Mouse (Mus musculus) fat pad, adult 2 months (tissue): ENCODE measurements around the gene Wdfy4.

ENCODE experiments used
- DNase-seq: peaks from one replicate; pipeline ENCODE4 v3.0.0-alpha.2; 2011; ENCODE audit warnings: low read depth, low spot score; ENCODE audit errors: extremely low read depth

The Wdfy4 gene

DNA sequence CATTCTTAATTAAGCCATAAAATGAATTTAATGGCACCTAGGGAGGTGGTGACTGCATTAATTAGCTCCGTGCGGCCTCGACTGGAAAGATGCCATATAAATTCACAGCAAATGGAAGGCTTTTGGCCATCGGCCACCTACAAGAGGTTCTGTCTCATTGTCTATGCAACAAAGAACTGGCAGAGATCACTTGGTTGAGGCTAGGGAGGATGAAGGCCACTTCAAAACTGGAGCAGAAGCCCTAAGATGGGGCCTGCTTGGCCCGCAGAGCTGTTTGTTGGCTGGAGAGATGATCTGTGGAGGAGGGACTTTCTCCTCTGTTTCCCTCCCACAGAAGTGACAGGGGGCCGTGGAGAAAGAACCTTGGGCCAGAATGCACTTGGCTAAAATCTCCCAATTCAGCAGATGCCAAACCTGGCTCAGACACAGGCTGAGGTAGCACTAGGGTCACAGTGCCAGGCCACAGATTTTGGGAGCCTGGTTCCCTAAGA is 103.9 kb downstream of the Wdfy4 start:
- DNase-seq: no peak

DNA sequence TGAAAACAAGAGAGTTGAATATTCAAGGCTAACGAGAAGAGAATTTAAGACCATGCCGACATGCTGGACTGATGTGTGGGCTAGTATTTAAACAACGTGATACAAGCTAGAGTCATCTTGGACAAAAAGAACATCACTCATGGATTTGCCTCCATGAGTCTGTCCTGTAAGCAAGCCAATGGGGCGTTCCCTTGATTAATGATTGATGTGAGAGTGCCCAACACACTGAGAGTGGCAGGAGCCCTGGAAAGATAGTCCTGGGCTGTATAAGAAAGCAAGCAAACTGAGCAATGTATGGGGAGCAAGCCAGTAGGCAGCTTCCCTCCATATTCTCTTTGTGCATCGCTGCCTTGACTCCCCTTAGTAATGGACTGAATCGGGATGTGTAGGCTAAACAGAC is 106.7 kb downstream of the Wdfy4 start:
- no peak for DNase-seq

DNA sequence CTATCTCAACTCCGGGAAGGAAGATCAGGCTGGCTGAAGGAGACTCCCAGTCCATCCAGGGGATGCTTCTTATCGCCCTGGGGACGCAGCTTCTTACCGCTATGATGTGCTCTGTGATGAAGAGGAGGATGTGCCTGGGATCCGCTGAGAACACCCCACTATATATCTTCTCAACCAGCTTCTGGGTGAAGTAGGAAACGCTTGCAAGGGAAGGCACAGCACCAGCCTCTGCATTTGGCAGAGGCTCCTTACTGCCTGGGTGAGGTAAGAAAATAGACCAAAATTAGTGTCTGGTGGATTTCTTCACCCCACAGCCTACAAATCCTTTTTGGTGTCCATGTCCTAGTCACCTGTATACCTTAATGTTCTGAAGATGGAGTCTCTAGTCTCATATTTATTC is 107.2 kb downstream of the Wdfy4 start:
- DNase-seq: no peak

DNA sequence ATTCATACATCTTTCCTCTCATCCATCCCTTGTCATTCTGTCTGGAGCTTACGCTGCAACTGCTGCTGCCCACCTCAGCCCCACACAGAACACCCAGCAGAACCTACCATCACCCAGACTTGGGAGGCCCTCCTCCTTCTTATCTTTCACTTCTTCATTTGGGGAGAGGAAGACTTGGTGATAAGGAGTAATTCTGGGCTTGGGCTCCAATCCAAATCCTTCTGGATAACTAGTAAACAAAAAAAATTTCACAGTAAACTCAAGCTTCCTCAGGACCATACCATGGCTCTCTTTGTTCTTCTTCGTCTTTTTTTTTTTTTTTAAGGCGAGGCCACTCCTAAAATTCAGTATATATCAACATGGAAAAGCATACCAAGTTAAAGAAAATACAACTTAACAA is 112.0 kb downstream of the Wdfy4 start:
- no peak for DNase-seq

DNA sequence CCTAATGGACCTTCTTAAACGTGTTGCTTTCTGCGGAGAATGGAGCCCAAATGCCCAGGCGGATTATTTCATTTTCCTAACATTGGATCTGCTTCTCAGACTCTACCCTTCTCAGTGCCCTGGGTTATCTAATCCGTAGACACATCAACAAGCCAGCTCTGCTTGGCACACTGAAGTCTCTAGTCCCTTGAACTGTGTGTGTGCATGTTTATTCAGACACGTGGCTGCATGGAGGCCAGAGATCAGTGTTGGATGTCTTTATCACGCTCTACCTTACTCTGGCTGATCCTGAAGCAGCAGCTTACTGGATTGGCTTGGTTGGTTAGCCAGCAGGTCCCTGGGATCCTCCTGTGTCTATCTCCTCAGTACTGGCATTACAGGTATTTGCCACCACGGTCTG is 113.0 kb downstream of the Wdfy4 start:
- no peak for DNase-seq

DNA sequence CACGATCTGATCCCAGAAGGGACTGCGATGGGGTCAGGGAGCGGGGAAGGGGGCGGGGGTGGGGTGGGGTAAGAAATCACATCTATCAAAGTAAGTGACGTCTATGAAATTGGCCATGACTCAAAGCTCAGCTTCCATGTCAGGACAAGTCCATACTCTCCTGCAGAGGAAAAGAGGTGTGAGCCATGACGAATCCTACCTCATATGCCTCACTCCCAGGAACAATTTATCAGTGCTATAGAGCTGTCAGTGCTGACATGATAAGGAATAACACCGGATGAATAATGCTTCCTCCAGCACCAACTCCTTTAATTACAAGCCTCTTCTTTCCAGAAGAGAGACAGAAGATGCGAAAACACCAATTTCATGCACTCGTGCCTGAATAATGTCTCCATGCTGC is 117.6 kb downstream of the Wdfy4 start:
- DNase-seq: no peak

DNA sequence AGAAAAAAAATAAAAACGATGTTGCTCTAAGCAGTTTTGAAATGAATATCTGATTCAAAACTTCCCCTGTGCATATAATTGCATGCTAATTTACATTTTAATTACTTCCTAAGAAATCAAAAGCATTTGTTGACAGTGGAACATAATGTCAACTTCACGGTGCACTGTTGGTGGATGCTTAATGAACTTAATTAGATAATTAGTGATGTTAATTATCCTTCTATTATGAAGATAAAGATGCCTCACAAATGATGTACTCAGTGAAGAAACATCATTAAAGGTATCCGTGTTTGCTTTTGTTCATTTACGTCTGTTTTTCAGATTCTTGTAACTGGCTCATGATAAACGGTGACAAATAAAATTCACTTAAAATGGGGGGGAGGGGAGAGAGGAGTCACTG is 122.3 kb downstream of the Wdfy4 start:
- DNase-seq: no peak

DNA sequence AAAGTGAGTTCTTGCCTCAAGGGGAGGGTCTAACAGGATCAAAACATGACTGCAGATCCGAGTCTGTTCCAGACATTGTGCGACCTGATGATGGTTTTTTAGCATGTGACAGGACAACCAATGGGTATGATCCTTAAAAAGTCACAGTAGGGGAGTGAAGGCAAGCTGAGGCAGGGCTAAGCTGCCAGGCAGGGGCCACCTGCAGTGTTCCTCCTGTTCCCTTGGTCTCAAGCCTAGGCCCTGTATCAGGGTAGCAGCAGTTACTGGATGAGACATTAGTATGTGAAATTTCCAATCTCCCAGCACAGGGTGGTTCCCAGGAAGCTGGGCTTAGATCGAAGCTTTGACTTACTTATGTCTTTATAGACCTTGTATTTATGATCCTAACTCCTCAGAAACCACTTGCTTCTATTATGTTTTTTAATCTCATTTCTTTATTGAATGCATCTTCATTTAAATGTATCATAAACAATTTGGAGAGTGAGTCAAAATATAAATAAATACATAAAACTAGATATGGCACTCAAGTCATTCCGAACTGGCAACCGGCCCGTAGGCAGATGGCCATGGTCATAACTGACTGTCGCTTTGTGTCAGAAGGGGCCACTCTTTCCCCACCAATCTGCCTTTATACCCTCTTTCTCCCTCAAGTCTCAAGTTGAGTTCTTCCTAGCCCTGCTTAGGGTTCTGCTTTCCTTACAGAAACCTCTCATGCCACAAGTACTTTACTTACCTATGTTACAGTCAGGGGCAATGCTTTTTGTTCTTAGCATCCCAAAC is 126.2 kb downstream of the Wdfy4 start:
- DNase-seq: no peak

DNA sequence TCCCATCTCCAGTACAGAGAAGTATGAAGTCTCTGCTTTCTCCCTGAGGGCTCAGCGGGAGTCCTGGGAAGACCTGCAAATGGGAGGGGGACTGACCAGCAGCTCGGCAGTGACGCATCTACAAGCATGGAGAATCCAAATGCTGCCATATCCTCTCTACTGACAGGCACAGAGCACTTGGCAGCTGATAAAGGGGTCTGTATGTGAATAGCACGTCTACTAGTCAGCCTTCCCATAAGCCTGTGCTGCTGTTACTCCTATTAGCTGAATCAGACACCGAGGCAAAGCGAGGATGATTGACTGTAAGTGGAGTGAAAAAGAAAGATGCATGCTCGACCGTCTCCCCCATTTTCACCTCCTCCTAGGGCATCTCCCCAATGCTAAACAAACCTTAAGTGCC is 131.9 kb downstream of the Wdfy4 start:
- no peak for DNase-seq

DNA sequence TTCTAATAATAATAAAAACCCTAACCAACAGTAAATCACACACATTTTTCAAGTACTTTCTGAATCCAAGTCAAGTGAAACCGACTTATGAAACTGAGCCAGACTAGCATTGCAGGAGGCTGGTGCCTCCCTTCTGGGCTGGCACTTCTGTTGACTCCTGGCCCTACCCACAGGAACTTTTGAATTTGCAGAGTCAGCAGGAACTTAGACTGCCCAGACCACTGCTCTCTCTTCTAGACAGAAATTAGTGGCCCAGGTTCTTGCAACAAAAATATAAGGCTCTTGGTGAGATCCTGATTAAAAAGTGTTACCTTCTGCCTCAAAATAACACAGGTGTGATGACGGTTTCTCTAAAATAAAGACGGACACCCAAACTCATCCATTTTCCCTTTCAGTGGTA is 140.1 kb downstream of the Wdfy4 start:
- no peak for DNase-seq

DNA sequence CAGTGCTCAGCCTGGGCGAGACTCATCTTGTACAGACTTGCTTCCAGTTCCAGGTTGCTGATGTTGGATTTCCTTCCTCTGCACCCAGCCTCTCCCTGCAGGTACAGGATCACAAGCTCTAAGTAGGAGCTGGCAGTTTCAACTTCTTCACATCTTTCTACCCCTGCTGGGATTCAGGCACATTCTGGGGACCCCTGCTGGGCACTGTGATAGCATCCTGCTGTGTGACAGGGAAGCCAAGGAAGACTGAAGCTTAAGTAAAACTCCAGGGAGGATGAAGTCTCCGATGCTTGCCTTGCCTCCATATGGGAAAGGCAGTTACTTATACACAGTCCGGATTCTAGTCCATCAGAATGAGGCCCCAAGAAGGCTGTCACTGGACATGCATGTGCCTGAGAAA is 148.5 kb downstream of the Wdfy4 start:
- no peak for DNase-seq

DNA sequence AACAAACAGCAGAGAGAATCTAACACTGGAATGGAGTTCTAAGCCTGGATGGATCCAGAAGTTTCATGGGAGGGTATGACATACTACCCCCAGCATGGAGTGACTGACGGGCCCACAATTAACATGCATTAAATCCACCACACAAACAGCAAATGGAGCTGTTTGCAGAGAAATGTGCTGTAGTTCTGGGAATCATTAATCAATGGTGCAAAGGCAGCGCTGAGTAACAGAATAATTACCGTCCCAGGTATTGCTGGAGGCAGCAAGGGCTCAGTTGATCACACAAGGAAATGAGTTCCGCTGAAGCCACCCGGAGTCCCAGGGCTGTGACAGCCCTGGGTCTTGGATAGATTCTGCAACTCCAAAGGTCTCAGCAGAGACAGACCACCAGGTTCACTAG is 149.9 kb downstream of the Wdfy4 start:
- no peak for DNase-seq

DNA sequence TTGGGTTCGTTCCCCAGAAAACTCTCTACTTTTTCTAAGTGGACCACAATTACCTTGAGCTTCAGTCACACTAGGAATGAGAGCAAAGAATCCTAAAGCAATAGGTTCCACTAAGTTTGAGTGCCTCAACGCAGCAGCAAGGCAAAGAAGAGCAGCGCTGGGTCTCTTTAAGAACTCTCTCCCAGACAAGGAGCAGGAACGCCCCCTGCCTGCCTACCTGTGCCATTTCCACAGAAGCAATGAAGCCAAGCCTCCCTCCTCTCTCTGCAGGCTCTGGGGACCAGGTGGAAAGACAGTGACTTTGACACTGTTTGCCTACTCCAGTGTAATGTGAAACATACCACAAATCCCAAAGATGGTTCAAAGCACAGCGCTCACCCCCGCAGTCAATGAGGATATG is 151.9 kb downstream of the Wdfy4 start:
- DNase-seq: no peak

DNA sequence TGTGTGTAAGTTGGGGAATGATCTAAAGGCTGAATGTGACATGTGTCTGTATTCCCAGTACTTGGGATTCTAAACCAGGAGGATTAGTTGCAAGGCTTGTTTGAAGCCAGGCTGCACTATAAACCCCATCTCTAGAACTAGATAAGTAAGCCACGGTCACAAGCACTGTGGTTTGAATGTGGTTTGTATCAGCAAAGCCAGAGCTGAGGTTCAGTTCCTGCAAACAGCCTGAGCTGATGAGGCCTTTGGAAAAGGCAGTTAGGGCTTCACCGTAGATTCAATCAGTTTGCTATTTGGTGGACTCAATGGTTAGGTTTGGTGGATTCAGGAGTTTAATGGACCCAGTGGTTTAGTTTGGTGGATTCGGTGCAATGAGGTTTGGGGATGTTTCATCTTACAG is 154.5 kb downstream of the Wdfy4 start:
- no peak for DNase-seq

DNA sequence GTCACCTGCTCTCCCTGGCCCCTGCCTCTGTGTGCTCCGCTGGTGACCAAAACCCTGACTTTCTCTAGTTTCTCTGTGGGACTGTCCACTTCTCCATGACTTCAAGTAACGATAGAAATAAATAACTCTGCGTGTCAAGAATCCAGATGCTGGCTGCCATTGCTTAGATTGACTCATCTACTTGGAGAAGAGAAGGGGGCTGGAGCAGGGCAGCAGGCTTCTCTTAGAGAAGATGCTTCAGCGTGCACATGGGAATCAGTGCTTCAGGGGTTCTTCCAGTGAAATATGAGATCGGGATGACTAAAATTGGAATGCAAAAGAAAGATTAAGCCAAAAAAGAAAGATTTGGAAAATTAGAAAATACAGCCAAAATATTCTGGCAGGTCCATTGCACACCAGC is 165.7 kb downstream of the Wdfy4 start:
- no peak for DNase-seq

DNA sequence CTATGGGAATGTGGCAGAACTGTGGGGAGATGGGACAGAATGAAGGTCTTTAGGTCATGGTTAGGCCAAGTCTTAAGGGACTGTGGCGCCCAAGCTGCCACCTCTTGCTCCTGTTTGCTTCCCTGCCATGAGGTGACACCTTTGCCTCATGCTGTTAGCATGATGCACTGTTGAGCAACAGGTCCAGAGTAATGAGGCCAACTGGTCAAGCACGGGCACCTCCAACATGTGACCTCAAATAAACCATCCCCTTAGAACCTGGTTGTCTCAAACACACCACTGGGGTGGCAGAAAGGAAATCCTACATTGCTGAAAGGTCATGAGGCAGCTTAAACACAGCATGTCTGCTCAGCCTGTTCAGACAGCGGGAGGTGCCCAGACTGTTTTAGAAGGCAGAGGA is 166.3 kb downstream of the Wdfy4 start:
- DNase-seq: no peak

DNA sequence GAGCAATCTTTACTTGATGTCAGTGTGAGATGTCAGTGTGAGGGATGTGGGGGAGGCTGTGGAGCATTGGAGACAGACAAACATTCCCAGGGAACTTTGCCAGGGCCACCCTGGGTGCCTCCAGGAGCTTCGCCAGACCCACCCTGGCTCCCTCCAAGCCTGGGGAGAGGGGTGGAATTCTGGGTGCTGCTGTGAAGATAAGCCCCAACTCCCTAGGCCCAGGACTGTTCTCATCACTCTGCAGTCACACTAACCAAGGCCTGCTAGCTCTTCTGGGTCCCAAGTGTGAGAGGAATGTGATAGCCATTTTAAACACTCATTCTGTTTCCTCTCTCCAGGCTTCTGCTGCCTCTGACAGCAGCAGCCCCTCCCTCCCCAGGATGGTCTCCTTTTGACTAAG is 177.7 kb downstream of the Wdfy4 start:
- no peak for DNase-seq

DNA sequence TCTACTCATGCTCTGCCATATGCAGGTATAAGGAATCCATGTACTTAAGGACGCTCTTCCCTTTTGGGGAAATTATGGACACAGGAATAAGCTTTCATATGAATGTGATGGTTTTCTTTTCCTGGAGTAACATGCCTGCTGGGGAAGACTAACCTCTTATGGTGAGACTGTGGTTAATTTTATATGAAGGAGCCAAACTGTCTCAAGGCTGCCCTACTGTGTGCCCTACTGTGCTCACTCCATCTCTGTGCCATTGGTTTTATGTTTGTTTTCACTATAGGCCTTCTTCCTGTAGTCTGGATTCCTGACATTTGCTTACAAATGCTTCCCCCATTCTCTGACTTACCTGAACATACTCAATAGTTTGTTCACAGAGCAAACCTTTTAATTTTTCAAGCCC is 180.2 kb downstream of the Wdfy4 start:
- DNase-seq: no peak

DNA sequence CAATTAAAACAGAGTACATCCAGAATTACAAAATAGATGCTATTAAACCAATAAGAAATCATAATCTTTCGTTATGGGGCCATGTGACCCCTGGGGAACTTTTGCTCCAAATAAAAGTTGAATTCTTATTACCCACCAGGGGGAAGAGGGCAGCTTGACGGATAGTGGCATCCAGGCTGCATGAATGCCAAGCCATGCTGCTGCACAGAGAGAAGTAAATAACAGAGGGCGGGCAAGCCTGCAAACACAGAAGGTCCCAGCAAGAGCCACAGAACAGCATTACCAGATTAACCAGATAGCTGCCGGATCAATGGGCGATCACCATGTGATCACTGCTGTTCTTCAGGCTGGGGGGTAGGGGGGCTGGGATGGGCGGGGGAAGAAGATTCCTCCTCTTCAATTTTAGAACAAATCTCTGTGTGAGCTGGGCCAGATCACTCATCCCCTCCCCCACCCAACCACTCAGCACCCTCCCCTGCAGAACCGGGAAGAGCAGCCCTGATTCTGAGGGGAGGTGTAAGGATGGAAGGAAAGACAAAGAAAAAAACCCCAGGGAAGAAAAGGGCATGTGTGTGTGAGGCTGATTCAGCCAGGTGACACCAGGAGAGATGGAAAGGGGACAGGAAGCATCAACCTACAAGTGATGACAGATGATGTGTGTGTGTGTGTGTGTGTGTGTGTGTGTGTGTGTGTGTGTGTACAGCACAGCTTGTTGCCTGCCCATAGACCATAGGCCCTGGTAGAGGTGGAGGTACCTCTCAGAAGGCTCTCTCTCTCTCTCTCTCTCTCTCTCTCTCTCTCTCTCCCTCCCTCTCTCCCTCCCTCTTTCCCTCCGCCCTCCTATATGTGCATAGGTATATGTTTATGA is 185.0 kb downstream of the Wdfy4 start:
- DNase-seq: no peak

DNA sequence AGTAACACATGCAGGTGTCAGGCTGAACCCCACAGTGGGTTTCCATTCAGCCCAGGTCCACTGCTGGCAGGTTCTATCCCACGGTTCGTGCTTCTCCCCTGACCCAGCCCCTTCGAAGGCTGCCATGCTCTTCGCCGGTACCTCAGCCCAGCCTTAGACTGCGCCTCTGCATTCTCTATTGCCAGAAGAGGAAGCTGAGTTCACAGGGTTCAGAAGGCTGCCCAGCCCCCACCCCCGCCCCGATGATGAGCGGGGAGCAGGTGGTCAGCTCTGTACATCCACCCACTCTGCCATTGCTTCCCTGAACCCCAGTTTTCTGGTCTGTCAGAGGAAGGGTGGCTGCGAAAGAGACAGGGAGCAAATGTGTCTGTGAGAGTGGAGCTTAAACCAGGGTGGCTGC is 185.8 kb downstream of the Wdfy4 start:
- DNase-seq: no peak

DNA sequence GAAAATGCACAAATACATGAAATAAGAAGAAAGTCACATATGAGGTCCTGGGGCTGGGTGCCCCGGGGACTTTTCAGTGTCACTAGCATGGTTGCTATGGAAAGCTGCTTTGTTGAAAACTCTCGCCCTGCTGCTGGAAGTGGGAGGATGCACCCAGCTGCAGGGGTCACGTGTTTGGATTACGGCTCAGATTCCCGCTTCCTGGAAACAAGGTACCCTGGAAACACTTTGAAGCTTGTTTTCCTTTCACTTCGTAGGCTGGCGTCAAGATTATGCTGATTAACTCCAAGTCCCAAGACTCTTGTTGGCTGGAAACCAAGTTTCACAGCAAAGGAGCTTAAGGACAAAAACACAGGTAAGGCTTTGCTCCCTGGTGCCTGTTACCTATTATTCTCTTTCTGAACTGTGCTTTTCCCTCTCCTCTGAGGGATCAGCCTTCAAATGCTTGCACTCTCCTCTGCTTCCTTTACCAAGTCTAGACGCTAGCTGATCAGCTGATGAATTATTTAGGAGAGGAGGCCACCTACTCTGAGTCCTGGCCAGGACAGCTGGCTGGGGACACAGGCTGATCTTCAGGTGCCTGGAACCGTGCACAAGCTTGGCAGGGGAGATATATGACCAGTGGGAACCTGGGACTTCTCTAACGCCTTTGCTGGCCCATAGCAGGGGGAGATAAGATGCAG is 190.2 kb downstream of the Wdfy4 start:
- no peak for DNase-seq

DNA sequence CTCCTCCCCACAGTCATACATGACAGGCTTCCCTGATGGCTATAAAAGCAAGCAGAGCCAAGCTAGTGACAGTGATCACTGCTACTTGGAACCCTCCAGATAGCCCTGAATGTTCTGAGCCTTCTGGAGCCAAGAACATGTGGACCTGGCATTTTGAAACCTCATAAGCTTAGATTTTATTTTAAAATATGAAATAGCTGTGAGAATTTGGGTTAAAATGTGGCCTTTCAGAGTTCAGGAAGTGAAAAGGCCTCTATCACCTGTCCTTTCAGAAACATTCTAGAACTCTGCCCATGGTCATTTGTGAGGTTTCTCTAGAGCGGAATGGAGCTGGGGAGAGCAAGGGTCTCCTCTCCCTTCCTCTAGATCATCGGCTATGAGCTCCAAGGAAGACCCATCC is 194.2 kb downstream of the Wdfy4 start, which contains the start of gene Lrrc18:
TSS of gene Lrrc18 (plus strand) at position 301 of the 400 bp plus-strand sequence.
- DNase-seq: no peak
